Mouse (Mus musculus) liver, embryonic 18 days (tissue): Measurements from ENCODE around the gene Zfp768. TPM values are rescaled to one million over a fixed set of nuclear protein-coding genes. Genes with fewer than 3 reads are reported as not detected.

ENCODE experiments used
- polyA plus RNA-seq: library from polyadenylated mRNA; depleted of rRNA; stranded (reverse); fragments of >200 nt; gene quantifications from 2 replicates; pipeline ENCODE4 v1.2.3, GENCODE M21; 2012; rRNA removed

Gene Zfp768
- polyA plus RNA-seq = 8.5 and 9.3 TPM in 2 replicates

GRCm38 (mm10) chr7:127345512-127346325 is at the start of gene Zfp768:
Gene Zfp768 (minus strand): TSS chr7:127345589.

GRCm38 (mm10) chr7:127393157-127393943 is 48.0 kb upstream of the Zfp768 start, which contains the start of gene E430018J23Rik:
Gene E430018J23Rik (minus strand): TSS chr7:127393629.

GRCm38 (mm10) chr7:127386641-127387392 is 41.4 kb upstream of the Zfp768 start, which contains the start of gene 9130019O22Rik:
Gene 9130019O22Rik (minus strand): TSS chr7:127387166.

GRCm38 (mm10) chr7:127375271-127376245 is 30.2 kb upstream of the Zfp768 start, which contains the start of gene Zfp747:
Gene Zfp747 (minus strand): TSS chr7:127376050.

GRCm38 (mm10) chr7:127296098-127296497 is 49.3 kb downstream of the Zfp768 start, which contains the start of gene Itgal:
Gene Itgal (plus strand): TSS chr7:127296260.

Other genes with a start within 250 kb of the Zfp768 start
- 117 and 124 TPM in 2 replicates for gene Qprt, start 223.4 kb downstream of the Zfp768 start, polyA plus RNA-seq
- 6.8 and 8.5 TPM in 2 replicates for gene Spn, start 207.8 kb downstream of the Zfp768 start, polyA plus RNA-seq
- 20.8 and 22.2 TPM in 2 replicates for gene Cd2bp2, start 149.5 kb downstream of the Zfp768 start, polyA plus RNA-seq
- gene Tbc1d10b, start 137.1 kb downstream of the Zfp768 start, polyA plus RNA-seq = 11.9 and 12.6 TPM in 2 replicates
- 8.3 and 12.1 TPM in 2 replicates for gene Mylpf, start 136.7 kb downstream of the Zfp768 start, polyA plus RNA-seq
- gene Zfp553, start 112.5 kb downstream of the Zfp768 start, polyA plus RNA-seq = 2.8 and 2.9 TPM in 2 replicates
- 21.1 and 21.7 TPM in 2 replicates for gene Sept1, start 112.5 kb downstream of the Zfp768 start, polyA plus RNA-seq
- 20.6 and 24.9 TPM in 2 replicates for gene Zfp771, start 101.3 kb downstream of the Zfp768 start, polyA plus RNA-seq
- gene Dctpp1, start 84.9 kb downstream of the Zfp768 start, polyA plus RNA-seq = 52.9 and 73.0 TPM in 2 replicates
- 153 and 165 TPM in 2 replicates for gene Sephs2, start 71.5 kb downstream of the Zfp768 start, polyA plus RNA-seq
- gene Itgal, start 49.3 kb downstream of the Zfp768 start, polyA plus RNA-seq = 9.1 and 10.0 TPM in 2 replicates
- gene Zfp747, start 30.5 kb upstream of the Zfp768 start, polyA plus RNA-seq = 2.2 and 2.4 TPM in 2 replicates
- 1.00 and 1.1 TPM in 2 replicates for gene 9130019O22Rik, start 41.6 kb upstream of the Zfp768 start, polyA plus RNA-seq
- 2.7 TPM in 2 replicates for gene E430018J23Rik, start 48.0 kb upstream of the Zfp768 start, polyA plus RNA-seq
- 1.7 and 1.8 TPM in 2 replicates for gene Zfp764, start 61.2 kb upstream of the Zfp768 start, polyA plus RNA-seq
- gene Zfp688, start 76.5 kb upstream of the Zfp768 start, polyA plus RNA-seq = 5.6 and 5.8 TPM in 2 replicates
- 1.3 and 1.5 TPM in 2 replicates for gene Zfp689, start 103.6 kb upstream of the Zfp768 start, polyA plus RNA-seq
- 20.0 and 23.0 TPM in 2 replicates for gene Prr14, start 114.0 kb upstream of the Zfp768 start, polyA plus RNA-seq
- 6.4 and 7.1 TPM in 2 replicates for gene Fbrs, start 133.6 kb upstream of the Zfp768 start, polyA plus RNA-seq
- 2.5 and 2.8 TPM in 2 replicates for gene Srcap, start 166.4 kb upstream of the Zfp768 start, polyA plus RNA-seq
- 3.5 and 5.2 TPM in 2 replicates for gene Gm42715, start 174.0 kb upstream of the Zfp768 start, polyA plus RNA-seq
- 0.68 and 0.78 TPM in 2 replicates for gene Tmem265, start 215.8 kb upstream of the Zfp768 start, polyA plus RNA-seq
- gene Phkg2, start 227.8 kb upstream of the Zfp768 start, polyA plus RNA-seq = 28.4 and 35.4 TPM in 2 replicates
- 3.1 and 4.4 TPM in 2 replicates for gene Ccdc189, start 243.0 kb upstream of the Zfp768 start, polyA plus RNA-seq
- gene Rnf40, start 243.2 kb upstream of the Zfp768 start, polyA plus RNA-seq = 12.6 and 15.5 TPM in 2 replicates